Mouse (Mus musculus) ES-Bruce4 (cell line): ENCODE results near the gene Alg2.

Experiments used
- CTCF ChIP-seq: IDR thresholded peaks from one replicate; pipeline ENCODE4 v1.8.1; 2011; ENCODE audit warnings: low read depth, low read length
- POLR2A ChIP-seq: IDR thresholded peaks from one replicate; pipeline ENCODE4 v1.8.1; 2011; ENCODE audit warnings: low read length; ENCODE audit not compliant: insufficient read depth

GRCm38 (mm10) chr4:47518551-47519181 lies 44.5 kb upstream of the Alg2 start:
- TF ChIP-seq CTCF (no peak), POLR2A (no peak)
